Mouse (Mus musculus): ENCODE measurements around the gene Cd84.
"Not testable (repeated sequence)": the region's sequence is repeated elsewhere in the genome, so short reads cannot be mapped to it uniquely, and the experiment has no call there.

Cd84 gene

GRCm38 (mm10) chr1:171839488-171839887, at the start of gene Cd84:
TSS of gene Cd84 (plus strand) at chr1:171839697.
- no peak for DNase-seq (ENCODE audit: low read depth, low spot score)

GRCm38 (mm10) chr1:171791491-171791890, 48.0 kb upstream of the Cd84 start:
- no peak for DNase-seq (ENCODE audit: low read depth, low spot score)

DNA sequence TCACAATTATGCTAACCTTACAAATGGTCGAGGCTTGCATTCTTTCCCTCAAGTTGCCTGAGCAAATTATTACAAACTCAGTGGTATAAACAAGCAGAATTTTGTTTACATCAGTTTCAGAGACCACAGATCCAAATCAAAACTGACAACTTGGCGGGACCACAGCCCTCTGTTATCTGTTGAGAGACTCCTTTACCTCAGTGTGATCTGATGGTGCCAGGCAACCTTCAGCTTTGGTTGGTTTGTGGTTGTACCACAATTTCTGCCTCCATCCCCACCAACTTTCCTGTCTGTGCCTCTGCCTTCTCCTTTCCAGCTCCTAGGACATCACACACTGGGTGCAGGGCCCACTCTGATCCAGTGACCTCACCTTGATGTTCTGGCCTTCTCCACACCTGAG, 43.3 kb upstream of the Cd84 start:
- DNase-seq (ENCODE audit: low read depth, low spot score): no peak

- no peak for DNase-seq (ENCODE audit: low read depth, low spot score)
These were observed 41.7 kb upstream of the Cd84 start for GRCm38 (mm10) chr1:171797840-171798239.

DNA sequence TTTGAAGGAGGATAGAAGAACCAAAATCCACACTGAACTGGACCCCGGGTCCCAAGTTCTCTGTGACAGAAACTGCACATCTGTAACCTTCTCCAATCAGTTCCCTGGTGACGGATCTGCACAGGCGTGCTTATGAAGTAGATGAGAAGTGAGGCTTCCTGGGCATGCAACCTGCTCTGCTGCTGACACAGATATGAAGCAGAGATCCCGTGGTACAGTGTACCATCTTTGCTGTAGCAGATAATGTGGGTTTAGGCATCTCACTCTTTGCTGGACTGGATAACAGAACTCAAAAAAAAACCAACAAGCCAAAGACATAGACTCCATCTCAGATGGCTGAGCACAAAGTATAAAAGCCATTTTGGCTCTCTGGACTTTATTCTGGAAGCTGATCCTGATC, 39.8 kb upstream of the Cd84 start:
- no peak for DNase-seq (ENCODE audit: low read depth, low spot score)

- not testable (repeated sequence) for DNase-seq (ENCODE audit: low read depth, low spot score)
These were observed 28.4 kb upstream of the Cd84 start for GRCm38 (mm10) chr1:171811048-171811447.

- peak; percentile 50 for DNase-seq (ENCODE audit: low read depth, low spot score)
These were observed 23.7 kb upstream of the Cd84 start for GRCm38 (mm10) chr1:171815545-171816439.

GRCm38 (mm10) chr1:171816991-171817390, 22.5 kb upstream of the Cd84 start:
- no peak for DNase-seq (ENCODE audit: low read depth, low spot score)

DNA sequence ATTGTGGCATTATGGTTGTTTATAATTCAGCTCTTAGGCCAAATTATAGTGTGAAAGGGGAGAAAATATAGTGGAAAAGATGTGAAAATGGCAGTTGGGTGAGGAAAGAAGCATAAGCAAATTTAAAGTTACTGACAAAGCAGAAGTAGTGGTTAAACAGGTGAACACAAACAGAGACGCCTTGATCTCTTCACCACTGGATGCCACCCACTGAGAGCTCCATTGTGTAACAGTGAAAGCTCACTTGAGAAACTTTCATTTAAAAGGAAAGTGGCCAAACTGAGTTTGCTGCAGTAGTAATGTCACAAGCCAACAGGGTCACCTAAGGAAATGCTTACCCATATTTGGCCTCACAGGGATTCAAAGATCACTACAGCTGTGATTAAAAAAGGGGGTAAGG, 18.2 kb upstream of the Cd84 start:
- DNase-seq (ENCODE audit: low read depth, low spot score): no peak

DNA sequence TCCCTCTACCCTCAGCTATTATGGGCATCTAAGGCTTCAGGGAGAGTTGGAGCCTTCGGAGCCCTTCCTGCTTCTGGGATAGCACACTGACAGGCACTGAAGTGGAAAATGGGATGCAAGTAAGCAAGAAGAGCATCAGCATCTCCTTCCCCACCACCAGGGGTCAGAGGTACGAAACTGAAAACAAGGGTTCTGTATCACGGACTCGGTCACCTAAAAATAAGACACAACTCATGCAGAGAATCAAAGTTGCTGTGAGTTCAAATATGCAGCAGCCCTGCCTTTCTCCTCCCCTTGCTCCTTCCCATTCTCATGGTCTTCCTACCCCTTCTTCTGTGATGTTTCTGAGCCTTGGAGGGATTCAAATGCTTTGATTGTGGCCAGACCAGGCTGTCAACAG, 14.0 kb upstream of the Cd84 start:
- DNase-seq (ENCODE audit: low read depth, low spot score): peak; percentile 9

DNA sequence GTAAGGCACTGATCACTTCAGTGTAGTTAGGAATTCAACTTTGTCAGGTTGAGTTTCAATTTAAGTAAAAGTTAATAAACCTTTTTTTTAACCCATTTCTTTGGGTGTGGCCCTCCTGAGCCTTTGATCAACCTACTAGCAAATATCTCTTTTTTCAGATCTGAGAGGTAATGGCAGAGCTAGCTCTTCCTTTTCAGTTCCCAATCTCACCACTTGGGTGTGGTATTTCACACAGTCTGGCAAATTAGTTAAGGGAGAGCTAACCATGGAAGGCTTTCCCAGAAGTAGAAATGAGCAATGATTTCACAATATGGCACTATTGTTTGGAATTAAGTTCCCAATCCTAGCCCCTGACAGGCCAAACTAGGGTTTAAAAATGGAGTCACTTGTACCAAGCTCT, 13.3 kb upstream of the Cd84 start:
- no peak for DNase-seq (ENCODE audit: low read depth, low spot score)

GRCm38 (mm10) chr1:171827674-171828073, 11.8 kb upstream of the Cd84 start:
- DNase-seq (ENCODE audit: low read depth, low spot score): no peak

DNA sequence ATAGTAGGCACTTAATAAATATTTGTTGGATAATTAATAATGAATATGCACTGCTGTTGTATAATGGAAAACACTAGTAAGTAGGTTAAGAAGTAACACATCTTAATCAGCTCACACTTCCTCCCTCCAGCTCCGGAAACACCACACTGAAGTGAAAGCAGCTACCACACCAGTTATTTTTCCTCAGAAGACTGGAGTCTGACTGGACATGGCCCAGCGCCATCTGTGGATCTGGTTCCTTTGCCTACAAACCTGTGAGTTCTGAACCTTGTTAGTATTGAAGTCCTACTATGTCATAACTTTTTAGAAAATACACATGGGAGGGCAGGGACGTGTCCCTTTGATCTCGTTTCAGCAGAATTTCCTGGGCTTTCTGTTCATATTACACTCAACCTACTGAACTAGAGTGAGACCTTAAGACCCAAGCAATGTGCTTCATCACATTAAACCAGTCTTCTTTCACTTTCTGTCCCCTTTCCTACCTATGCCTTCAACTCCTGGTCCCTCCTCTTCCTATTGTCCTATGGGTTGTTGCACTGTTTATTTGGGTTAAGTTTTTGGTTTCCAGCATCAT, 1.0 kb downstream of the Cd84 start:
- no peak for DNase-seq (ENCODE audit: low read depth, low spot score)

DNA sequence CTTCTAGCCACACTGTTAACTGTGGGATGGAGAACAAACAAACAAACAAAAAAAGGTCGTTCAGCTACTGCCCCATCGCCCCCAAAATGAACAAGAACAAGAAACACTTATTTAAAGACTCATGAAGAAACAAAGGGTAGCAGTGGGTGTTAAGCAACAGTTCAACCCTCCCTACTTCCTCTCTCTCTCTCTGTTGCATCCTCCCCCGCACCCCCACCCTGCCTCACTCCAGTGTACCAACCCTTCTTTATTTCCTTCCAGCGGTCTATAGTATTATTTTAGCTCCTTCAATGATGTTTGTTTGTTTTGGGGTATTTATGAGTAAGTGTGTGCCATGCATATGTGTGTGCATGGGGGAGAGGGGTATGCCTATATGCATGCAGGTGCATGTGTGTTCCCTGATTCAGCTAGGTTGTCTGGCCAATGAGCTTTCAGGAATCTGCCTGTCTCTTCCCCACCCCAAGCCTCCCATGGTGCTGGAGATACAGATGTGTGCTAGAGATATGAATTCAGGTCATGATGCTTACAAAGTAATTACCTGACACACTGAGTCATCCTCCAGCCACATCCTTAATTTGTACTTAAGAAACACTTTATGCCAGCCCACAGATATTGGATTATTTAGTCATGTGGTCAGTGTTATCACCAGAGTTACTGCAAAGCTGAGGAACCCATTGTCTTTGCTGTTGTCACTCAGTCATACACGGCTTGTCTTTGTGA, 5.7 kb downstream of the Cd84 start:
- no peak for DNase-seq (ENCODE audit: low read depth, low spot score)

- no peak for DNase-seq (ENCODE audit: low read depth, low spot score)
These were observed 8.7 kb downstream of the Cd84 start for GRCm38 (mm10) chr1:171848201-171848600.

- DNase-seq (ENCODE audit: low read depth, low spot score): no peak
These were observed 9.3 kb downstream of the Cd84 start for GRCm38 (mm10) chr1:171848757-171849156.

DNA sequence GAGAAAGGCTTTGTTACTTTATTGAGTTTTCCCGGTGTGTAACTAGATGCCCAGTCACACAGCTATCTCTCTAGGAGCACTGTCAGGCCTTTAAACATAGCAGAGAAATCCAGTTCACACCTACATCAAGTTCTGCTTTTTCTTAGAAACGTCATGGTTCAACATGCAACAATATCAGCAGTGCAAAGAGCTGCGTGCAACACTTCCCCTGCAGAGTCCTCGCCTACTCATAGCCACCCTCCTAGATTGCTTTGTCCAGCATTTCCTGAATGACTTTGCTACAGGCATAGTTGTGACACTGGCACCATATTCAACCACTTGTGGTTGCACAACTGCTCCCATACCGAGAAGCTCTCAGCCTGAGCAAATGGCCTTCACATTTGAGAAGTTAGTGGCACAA, 10.0 kb downstream of the Cd84 start:
- no peak for DNase-seq (ENCODE audit: low read depth, low spot score)

- no peak for DNase-seq (ENCODE audit: low read depth, low spot score)
These were observed 26.0 kb downstream of the Cd84 start for GRCm38 (mm10) chr1:171865467-171865866.

GRCm38 (mm10) chr1:171886989-171887388, 47.5 kb downstream of the Cd84 start:
- DNase-seq (ENCODE audit: low read depth, low spot score): no peak

- DNase-seq (ENCODE audit: low read depth, low spot score): not testable (repeated sequence)
These were observed 55.9 kb downstream of the Cd84 start, which contains the start of gene Gm10521 for GRCm38 (mm10) chr1:171895364-171895763. TSS of gene Gm10521 (plus strand) at chr1:171895664.

GRCm38 (mm10) chr1:171904011-171904410, 64.5 kb downstream of the Cd84 start:
- DNase-seq (ENCODE audit: low read depth, low spot score): no peak
